16 mouse cellular contexts compared by ENCODE assay signal in genomic region chr8:120907671-120908070, GRCm38 (mm10).
"Had no signal": no experiment of that assay in that cellular context is flagged by ENCODE, and none has a peak within 500 bp of the region (broad histone marks: within the 10 kb centered on the region; RNA-seq: fewer than 3 reads in every experiment).

No protein-coding gene starts in this region.

- H3K4me1 ChIP-seq: neural tube, embryonic 13.5 days; neural tube, embryonic 15.5 days had no signal

- H3K27me3 ChIP-seq: stomach, embryonic 15.5 days had no signal

- H3K4me2 ChIP-seq: neural tube, embryonic 12.5 days; neural tube, embryonic 13.5 days; neural tube, embryonic 15.5 days; stomach, embryonic 15.5 days had no signal

- DNase-seq: retina, postnatal 1 day; right cerebral cortex, adult 18-20 months; right cerebral cortex, postnatal 14 days; right cerebral cortex, postnatal 4 days; spleen, adult 18-20 months; thymus, adult 18-20 months; thymus, adult 2 months; thymus, postnatal 14 days; thymus, postnatal 25 days; thymus, postnatal 36 days; thymus, postnatal 4 days had no signal

- H3K9me3 ChIP-seq: neural tube, embryonic 12.5 days; neural tube, embryonic 13.5 days; neural tube, embryonic 15.5 days; stomach, embryonic 15.5 days had no signal

- H3K9ac ChIP-seq: neural tube, embryonic 12.5 days; neural tube, embryonic 13.5 days; neural tube, embryonic 15.5 days; stomach, embryonic 15.5 days had no signal

- H3K27ac ChIP-seq: neural tube, embryonic 12.5 days; neural tube, embryonic 13.5 days; neural tube, embryonic 15.5 days; stomach, embryonic 15.5 days; stomach, postnatal 0 days had no signal

- H3K36me3 ChIP-seq: neural tube, embryonic 12.5 days; neural tube, embryonic 13.5 days; neural tube, embryonic 15.5 days; stomach, embryonic 15.5 days had no signal

- H3K4me3 ChIP-seq: neural tube, embryonic 12.5 days; neural tube, embryonic 13.5 days; neural tube, embryonic 15.5 days; stomach, embryonic 15.5 days had no signal
